Mouse (Mus musculus) gastrocnemius, postnatal 10 days (tissue): ENCODE data around the gene Hfe. TPM values are rescaled to one million over a fixed set of nuclear protein-coding genes. Genes with fewer than 3 reads are reported as not detected.

Experiments used
- DNase-seq: peaks from one replicate; pipeline ENCODE4 v3.0.0; 2021; ENCODE audit warnings: mixed read lengths
- long read RNA-seq, 2 experiments: library from polyadenylated mRNA; stranded (forward); transcript quantifications; one replicate each; pipeline ENCODE4 v2.0.0; 2021
- total RNA-seq, 2 experiments: library from RNA; stranded (reverse); gene quantifications; 2 replicates each; pipeline ENCODE4 v1.2.3; 2021

Hfe gene
- total RNA-seq, result 1 to 10 TPM; 8.1 to 9.5 TPM
- long read RNA-seq, experiment 1, transcript Hfe-202 (6 exons, 3,572 nt), result major isoform, 8 of 16 reads
- long read RNA-seq, experiment 1, transcript Hfe-203 (5 exons, 816 nt), result minor isoform, 5 of 16 reads
- long read RNA-seq, experiment 1, partial matches to known transcripts, result 1 of 16 reads
- long read RNA-seq, experiment 1, other reads (novel, unspliced or antisense), result 2 of 16 reads
- long read RNA-seq, experiment 2, transcript Hfe-203 (5 exons, 816 nt), result major isoform, 8 of 14 reads
- long read RNA-seq, experiment 2, partial matches to known transcripts, result 1 of 14 reads
- long read RNA-seq, experiment 2, other reads (novel, unspliced or antisense), result 1 of 14 reads

DNA sequence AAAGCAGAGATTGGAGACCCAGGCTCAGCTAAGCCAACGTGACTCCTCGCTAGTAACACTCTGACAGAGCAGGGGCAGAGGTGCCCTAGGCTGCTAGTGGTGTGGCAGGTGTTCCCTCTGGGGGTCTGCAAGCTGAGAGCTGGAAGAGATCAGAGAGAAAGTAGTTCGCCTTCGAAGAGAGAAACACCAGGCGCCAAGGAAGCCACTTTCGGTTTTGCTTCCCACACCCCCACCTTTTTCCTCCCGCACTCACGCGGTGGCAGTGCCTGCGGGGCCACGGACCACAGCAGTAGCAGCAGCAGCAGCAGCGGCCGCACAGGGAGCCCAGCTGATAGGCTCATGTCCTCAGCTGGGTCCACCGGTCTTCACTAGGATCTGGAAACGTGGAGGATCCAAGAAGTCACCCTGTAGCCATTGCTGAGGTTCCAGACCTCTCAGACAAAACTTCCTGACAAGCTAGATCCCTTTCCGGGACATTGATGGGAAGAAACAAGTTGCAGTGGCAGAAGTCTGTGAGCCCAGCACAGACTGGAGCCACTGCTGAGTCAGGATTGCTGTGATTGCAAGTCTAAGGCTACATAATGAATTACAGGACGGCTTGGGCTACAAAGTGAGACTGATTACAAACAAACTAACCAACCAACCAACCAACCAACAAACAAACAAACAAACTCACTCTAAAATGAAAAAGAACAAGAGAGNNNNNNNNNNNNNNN is at the start of gene Hfe:
Hfe (minus strand) TSS at position 481 of the 716 bp plus-strand sequence.
- DNase-seq, result peak; percentile 42

DNA sequence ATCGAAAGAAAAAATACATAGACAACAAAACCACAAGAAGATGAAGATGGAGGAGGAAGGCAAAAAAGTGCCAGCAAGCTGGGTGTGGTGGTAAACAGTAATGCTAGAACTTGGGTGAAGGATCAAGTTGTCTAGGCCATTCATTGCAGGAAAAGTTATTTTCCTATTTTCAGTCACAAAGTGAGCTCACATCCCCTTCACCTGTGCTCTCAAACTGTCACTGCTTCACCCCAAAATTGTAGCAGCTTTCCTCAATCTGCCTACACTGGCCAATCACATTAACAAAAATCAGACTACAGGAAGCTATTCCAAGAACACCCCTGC is 49.2 kb upstream of the Hfe start:
- no peak for DNase-seq

DNA sequence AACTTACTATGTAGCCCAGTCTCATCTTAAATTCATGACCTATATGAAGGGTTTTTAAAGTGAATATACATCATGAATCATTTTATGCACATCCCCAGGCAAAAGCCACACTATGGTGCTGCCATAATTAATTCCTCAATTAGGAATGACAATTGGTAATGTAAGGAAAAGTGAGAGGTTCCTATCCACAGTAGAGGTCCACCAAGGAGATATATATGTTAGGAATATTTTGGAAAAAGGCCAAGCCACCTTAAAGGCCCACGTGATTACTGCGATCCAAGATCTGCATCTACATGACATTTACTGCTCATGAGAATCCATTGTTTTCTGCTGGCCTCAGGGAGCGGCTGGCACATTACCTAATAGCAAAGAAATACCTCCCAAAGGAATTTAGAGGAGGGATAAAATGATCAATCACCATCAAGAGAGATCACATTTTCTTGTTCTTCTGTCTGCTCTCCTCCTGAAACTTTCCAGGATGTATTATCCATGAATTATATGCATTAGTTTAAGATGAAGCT is 48.7 kb upstream of the Hfe start:
- no peak for DNase-seq

DNA sequence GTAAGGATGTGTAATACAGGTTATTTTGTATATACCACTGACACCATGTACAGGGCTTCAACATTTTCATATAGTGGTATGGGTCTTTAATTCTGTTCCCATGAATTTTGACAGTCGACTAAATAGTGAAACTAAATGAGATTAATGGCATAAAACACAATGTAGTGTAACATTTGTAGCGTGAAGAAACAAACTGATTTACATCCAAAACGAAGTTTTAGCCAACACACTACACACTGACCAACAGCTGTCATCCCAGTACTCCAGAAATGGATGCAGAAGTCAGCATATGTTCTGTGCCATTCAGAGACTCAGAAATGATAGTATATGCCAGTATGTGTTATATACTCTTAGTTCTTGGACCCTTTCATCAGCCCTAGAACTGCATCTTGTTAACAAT is 47.3 kb upstream of the Hfe start:
- DNase-seq, result no peak

DNA sequence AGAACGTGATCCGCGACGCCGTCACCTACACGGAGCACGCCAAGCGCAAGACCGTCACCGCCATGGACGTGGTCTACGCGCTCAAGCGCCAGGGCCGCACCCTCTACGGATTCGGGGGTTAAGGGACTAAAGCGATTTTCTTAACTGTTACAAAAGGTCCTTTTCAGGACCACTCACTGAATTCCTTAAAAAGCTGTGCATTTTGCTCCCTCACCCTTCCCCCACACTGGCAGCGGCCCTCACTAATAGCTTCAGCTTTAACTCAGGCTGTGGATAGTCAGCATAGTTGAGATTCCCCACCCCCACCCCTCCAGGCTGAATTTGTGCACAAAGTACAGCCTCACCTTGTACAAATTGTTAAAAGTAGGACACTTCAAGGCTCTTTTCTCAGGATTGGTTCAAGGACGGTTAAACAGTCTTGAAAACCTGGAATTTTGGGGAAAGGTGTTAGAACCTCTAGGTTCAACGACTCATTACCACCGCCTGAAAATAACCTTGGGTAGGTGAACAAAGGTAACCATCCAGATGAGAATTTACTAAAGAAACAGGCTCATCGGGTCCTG is 46.6 kb upstream of the Hfe start:
- DNase-seq, result no peak

DNA sequence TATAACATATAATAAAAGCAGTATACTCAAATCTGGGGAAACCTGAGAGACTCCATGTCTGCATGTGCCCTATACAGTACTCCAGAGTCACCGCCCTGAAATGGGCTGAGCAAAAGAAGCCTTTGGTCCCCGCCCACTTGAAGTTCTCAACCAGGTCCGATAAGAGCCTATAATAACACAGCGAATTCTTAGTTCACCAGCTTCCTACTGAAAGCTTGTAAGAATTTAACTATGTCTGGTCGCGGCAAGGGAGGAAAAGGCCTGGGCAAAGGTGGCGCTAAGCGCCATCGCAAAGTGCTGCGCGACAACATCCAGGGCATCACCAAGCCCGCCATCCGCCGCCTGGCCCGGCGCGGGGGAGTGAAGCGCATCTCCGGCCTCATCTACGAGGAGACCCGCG is 46.1 kb upstream of the Hfe start, which contains the start of gene Hist1h4b:
Hist1h4b (plus strand) TSS at position 224 of the 400 bp plus-strand sequence.
- peak; percentile 51 for DNase-seq

GRCm38 (mm10) chr13:23755000-23755399 is 44.3 kb upstream of the Hfe start:
- no peak for DNase-seq

DNA sequence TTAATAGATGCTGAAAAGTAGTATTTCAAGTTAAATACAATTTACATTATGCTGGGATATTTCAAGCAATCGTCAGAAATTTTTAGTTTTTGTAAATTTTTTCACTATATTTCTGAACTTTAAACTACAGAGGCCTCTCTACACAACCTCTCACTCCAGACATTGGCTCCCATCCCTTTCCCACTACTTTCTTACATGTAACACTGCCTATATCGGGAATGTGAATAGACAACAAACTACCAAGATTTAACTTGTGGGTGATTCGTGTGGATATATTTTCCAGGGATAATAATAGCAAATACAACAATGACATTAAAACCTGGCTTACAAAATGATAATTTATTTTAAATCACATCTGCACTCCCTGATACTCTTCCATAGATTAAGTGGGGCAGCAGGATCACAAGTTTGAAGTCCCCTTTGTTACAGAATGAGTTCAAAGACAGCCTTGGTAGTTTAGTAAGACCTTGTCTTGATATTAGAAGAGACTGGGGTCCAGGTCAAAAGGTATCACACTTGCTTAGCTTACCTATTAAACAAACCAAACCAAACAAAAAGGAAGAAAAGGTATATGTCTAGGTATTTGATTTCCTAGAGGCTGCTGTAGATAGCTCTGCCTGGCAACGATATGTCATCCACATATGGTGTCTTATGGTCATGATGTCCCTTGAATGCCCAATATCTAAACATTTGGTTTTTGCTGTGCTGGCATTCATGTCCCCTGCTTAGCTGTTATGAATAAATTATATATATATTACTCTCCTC is 42.8 kb upstream of the Hfe start:
- DNase-seq, result no peak

- no peak for DNase-seq
These were observed 42.1 kb upstream of the Hfe start for GRCm38 (mm10) chr13:23752742-23753172.

DNA sequence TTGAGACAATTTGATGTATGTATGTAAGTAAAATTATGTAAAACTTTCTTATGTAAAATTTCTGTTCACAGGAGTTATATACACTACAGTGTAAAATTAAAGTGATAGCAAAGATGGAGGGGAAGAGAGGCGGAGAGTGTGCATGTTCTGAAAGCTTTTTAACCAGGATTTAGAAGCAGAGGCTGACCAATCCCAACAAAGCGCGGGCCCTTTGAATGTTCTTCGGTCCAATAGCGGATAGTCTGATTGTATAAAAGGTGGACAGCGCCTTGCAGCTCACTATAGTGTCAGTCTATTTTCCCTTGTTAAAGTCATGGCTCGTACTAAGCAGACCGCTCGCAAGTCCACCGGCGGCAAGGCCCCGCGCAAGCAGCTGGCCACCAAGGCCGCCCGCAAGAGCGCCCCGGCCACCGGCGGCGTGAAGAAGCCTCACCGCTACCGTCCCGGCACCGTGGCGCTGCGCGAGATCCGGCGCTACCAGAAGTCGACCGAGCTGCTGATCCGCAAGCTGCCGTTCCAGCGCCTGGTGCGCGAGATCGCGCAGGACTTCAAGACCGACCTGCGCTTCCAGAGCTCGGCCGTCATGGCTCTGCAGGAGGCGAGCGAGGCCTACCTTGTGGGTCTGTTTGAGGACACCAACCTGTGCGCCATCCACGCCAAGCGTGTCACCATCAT is 41.5 kb upstream of the Hfe start, which contains the start of gene Hist1h3b:
Hist1h3b (plus strand) TSS at position 201 of the 675 bp plus-strand sequence.
- peak; percentile 82 for DNase-seq

DNA sequence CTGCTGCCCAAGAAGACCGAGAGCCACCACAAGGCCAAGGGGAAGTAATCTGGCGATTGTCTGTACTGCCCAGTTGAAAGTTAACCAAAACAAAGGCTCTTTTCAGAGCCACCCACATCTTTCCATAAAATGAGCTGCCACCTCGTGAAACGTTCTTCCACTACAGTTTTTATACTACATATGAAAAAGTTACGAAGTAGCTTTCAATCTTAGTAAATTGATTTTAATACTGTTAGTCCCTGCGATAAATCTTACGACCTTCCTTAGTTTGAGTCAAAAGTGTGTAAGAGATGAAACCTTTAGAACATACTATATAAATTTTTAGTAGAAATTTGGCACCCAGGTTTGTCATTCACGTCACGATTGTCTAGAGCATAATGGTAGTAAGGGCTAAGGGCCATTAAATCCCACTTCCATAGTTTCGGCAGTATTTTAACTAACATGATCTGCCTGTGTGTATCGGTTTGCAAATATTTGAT is 40.9 kb upstream of the Hfe start:
- no peak for DNase-seq

DNA sequence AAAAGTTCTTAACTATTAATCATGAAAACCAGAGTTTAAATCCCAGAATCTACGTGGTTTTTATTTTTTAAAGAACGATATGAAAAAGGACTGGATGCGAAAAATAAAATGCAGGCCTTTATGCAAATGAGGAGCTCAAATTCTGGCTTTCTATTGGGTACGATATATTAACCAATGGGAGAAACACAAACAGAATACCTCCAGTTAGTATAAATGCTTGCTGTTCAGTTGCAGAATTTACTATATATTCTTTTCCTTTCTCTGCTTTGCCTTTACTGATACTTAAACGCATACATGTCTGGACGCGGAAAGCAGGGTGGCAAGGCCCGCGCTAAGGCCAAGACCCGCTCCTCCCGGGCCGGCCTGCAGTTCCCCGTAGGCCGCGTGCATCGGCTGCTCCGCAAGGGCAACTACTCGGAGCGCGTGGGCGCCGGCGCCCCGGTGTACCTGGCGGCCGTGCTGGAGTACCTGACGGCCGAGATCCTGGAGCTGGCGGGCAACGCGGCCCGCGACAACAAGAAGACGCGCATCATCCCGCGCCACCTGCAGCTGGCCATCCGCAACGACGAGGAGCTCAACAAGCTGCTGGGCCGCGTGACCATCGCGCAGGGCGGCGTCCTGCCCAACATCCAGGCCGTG is 40.3 kb upstream of the Hfe start, which contains the start of gene Hist1h2ab:
Hist1h2ab (plus strand) TSS at position 288 of the 639 bp plus-strand sequence.
- peak; percentile 39 for DNase-seq

- DNase-seq, result no peak
These were observed 39.0 kb upstream of the Hfe start for GRCm38 (mm10) chr13:23749563-23750121.

GRCm38 (mm10) chr13:23747892-23748288 is 37.2 kb upstream of the Hfe start:
- DNase-seq, result no peak

GRCm38 (mm10) chr13:23747081-23747891 is 36.6 kb upstream of the Hfe start:
- no peak for DNase-seq

DNA sequence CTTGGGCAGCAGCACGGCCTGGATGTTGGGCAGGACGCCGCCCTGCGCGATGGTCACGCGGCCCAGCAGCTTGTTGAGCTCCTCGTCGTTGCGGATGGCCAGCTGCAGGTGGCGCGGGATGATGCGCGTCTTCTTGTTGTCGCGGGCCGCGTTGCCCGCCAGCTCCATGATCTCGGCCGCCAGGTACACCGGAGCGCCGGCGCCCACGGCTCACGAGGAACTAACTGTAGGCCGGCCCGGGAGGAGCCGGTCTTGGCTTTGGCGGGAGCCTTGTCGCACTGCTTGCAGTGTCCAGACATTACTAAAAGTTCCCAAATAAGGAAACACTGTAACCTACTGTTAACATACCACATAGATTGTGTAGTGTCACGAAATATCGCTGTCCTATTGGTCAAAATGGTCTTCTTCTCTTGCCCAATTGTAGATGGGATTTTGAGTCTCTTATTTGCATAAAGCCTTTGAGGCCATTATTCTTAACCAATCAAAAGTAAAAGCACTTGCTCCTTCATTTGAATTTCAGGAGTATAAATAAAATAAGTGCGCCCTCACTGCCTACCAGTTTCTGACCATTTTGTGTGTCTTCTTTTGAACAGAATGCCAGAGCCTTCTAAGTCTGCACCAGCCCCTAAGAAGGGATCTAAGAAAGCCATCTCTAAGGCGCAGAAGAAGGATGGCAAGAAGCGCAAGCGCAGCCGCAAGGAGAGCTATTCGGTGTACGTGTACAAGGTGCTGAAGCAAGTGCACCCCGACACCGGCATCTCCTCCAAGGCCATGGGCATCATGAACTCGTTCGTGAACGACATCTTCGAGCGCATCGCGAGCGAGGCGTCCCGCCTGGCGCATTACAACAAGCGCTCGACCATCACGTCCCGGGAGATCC is 35.8 kb upstream of the Hfe start, which contains the start of gene Hist1h2bb:
Hist1h2bb (plus strand) TSS at position 534 of the 880 bp plus-strand sequence.
- peak; percentile 61 for DNase-seq

- peak; percentile 82 for DNase-seq
These were observed 34.9 kb upstream of the Hfe start, which contains the start of gene Hist1h3c for GRCm38 (mm10) chr13:23745381-23746161. Gene Hist1h3c (minus strand): TSS chr13:23745602.
